Mouse (Mus musculus) lung, postnatal 36 days (tissue): ENCODE results near the gene Tas2r104.

ENCODE experiments used
- DNase-seq: peaks from one replicate; pipeline ENCODE4 v3.0.0; 2022; ENCODE audit warnings: mixed read lengths

Gene Tas2r104

GRCm38 (mm10) chr6:131685644-131686043 lies at the start of gene Tas2r104:
Gene Tas2r104, minus strand, starts transcription at chr6:131685744.
- DNase-seq: no peak

GRCm38 (mm10) chr6:131712803-131713202 lies 27.3 kb upstream of the Tas2r104 start:
- no peak for DNase-seq

- no peak for DNase-seq
These were observed 4.4 kb upstream of the Tas2r104 start, which contains the start of gene Tas2r114 for GRCm38 (mm10) chr6:131689963-131690362. Gene Tas2r114, minus strand, starts transcription at chr6:131690063.

- no peak for DNase-seq
These were observed 1.9 kb upstream of the Tas2r104 start, which contains the start of gene Tas2r105 for GRCm38 (mm10) chr6:131687395-131687794. Gene Tas2r105, minus strand, starts transcription at chr6:131687495.

GRCm38 (mm10) chr6:131678786-131679185 lies 6.8 kb downstream of the Tas2r104 start, which contains the start of gene Tas2r106:
Gene Tas2r106, minus strand, starts transcription at chr6:131678886.
- no peak for DNase-seq

- DNase-seq: no peak
These were observed 25.5 kb downstream of the Tas2r104 start, which contains the start of gene Tas2r107 for GRCm38 (mm10) chr6:131660049-131660448. Gene Tas2r107, minus strand, starts transcription at chr6:131660149.
